Comparison of ENCODE assay signal across 21 mouse cellular contexts in the genomic region with DNA sequence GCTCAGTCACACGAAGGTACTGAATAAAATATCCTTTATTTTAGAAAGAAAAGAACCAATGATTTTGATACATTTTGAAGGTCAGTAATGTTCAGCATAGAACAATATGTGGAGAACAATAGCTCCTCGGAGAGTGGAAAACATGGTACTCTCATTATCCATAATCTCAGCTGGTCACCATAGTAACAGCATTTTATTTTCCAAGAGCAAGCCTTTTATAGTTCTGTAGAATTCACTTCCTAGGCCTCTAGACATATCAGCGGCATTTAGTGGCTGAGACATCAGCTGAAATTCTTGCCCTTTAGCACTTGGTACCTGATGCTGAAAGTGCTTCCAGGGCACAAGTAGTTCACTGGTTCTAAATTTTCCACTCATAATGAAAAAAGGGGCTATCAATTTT. TPM values are rescaled to one million over a fixed set of nuclear protein-coding genes. Genes with fewer than 3 reads are reported as not detected.
DNase-seq lines count a peak whose midpoint lies in the region; ATAC-seq and TF ChIP-seq lines count a peak whose summit lies in the region.
"Had no signal": no experiment of that assay in that cellular context is flagged by ENCODE, and none has a peak within 500 bp of the region (broad histone marks: within the 10 kb centered on the region; RNA-seq: fewer than 3 reads in every experiment).

No protein-coding gene starts in this region.

- DNase-seq in hindbrain, postnatal 0 days (ENCODE audit: low spot score), result peak; percentile 4
- peak; percentile 66 for DNase-seq in brain, embryonic 14.5 days (ENCODE audit: low read depth)
- peak; percentile 16 for DNase-seq in forebrain, postnatal 0 days
- DNase-seq in retina, embryonic 14.5 days (ENCODE audit: low spot score), result peak; percentile 27
- no peak for DNase-seq in gastrocnemius, postnatal 10 days
- no peak for DNase-seq in adrenal gland, adult (ENCODE audit: inconsistent age in 2 of 2, low spot score in 1 of 2)
- DNase-seq: adrenal gland, adult 2 months; cerebellum, adult 18-20 months; cerebellum, postnatal 14 days; gastrocnemius, adult 2 months; heart, postnatal 36 days; kidney, adult 9 months; kidney, postnatal 14 days; liver, embryonic 13.5 days; lung, embryonic 14.5 days had no signal

- H3K9ac ChIP-seq in hindbrain, postnatal 0 days (replicated peaks; ENCODE audit: low read length), result no peak overlapping the region
- no peak overlapping the region for H3K9ac ChIP-seq in hindbrain, embryonic 12.5 days
- no peak overlapping the region for H3K9ac ChIP-seq in forebrain, postnatal 0 days
- H3K9ac ChIP-seq: embryonic facial prominence, embryonic 12.5 days; heart, embryonic 15.5 days; hindbrain, embryonic 15.5 days; limb, embryonic 12.5 days; liver, embryonic 13.5 days; lung, embryonic 14.5 days had no signal

- H3K27me3 ChIP-seq in hindbrain, postnatal 0 days (ENCODE audit: insufficient read depth, low read length), result no peaks in the 10 kb centered on the region
- no peaks in the 10 kb centered on the region for H3K27me3 ChIP-seq in hindbrain, embryonic 12.5 days
- no peaks in the 10 kb centered on the region for H3K27me3 ChIP-seq in forebrain, postnatal 0 days (ENCODE audit: insufficient read depth, low read length)
- H3K27me3 ChIP-seq: embryonic facial prominence, embryonic 12.5 days; heart, embryonic 15.5 days; hindbrain, embryonic 15.5 days; limb, embryonic 12.5 days; liver, embryonic 13.5 days had no signal

- no peak overlapping the region for H3K4me3 ChIP-seq in hindbrain, postnatal 0 days (ENCODE audit: low read length)
- H3K4me3 ChIP-seq in hindbrain, embryonic 12.5 days, result no peak overlapping the region
- H3K4me3 ChIP-seq in forebrain, postnatal 0 days (ENCODE audit: low read depth, low read length), result no peak overlapping the region
- H3K4me3 ChIP-seq: embryonic facial prominence, embryonic 12.5 days; gastrocnemius, adult 2 months; heart, embryonic 15.5 days; hindbrain, embryonic 15.5 days; limb, embryonic 12.5 days; liver, embryonic 13.5 days had no signal

- no peak for TF ChIP-seq POLR2A in brain, embryonic 14.5 days (IDR thresholded peaks at IDR 0.05; ENCODE audit: borderline replicate concordance, extremely low read depth, insufficient read depth, insufficient read length, poor library complexity, severe bottlenecking)

- no peak overlapping the region for H3K27ac ChIP-seq in hindbrain, postnatal 0 days
- no peak overlapping the region for H3K27ac ChIP-seq in hindbrain, embryonic 12.5 days
- H3K27ac ChIP-seq in forebrain, postnatal 0 days (ENCODE audit: low read depth, low read length), result no peak overlapping the region
- H3K27ac ChIP-seq: embryonic facial prominence, embryonic 12.5 days; gastrocnemius, adult 2 months; heart, embryonic 15.5 days; hindbrain, embryonic 15.5 days; limb, embryonic 12.5 days; liver, embryonic 13.5 days had no signal

- H3K9me3 ChIP-seq in hindbrain, postnatal 0 days (ENCODE audit: low read length), result no peaks in the 10 kb centered on the region
- no peaks in the 10 kb centered on the region for H3K9me3 ChIP-seq in hindbrain, embryonic 12.5 days (replicated peaks)
- H3K9me3 ChIP-seq in forebrain, postnatal 0 days (ENCODE audit: low read length), result no peaks in the 10 kb centered on the region
- H3K9me3 ChIP-seq: embryonic facial prominence, embryonic 12.5 days; heart, embryonic 15.5 days; hindbrain, embryonic 15.5 days; limb, embryonic 12.5 days; liver, embryonic 13.5 days had no signal

- no peak for ATAC-seq in hindbrain, postnatal 0 days
- no peak for ATAC-seq in hindbrain, embryonic 12.5 days (ENCODE audit: low FRiP score)
- peak; percentile 74 for ATAC-seq in forebrain, postnatal 0 days
- ATAC-seq: intestine, embryonic 16.5 days had no signal

- TF ChIP-seq CTCF in hindbrain, postnatal 0 days (IDR thresholded peaks at IDR 0.05; ENCODE audit: low read depth), result no peak
- TF ChIP-seq CTCF in brain, embryonic 14.5 days (IDR thresholded peaks at IDR 0.05; ENCODE audit: borderline replicate concordance, extremely low read depth, insufficient read depth, insufficient read length), result no peak
- no peak for TF ChIP-seq CTCF in forebrain, postnatal 0 days (IDR thresholded peaks at IDR 0.05; ENCODE audit: low read depth)

- WGBS in hindbrain, postnatal 0 days, result 27% methylated on average over 3 of the region's 3 CpGs
- 60% methylated on average over 3 of the region's 3 CpGs for WGBS in hindbrain, embryonic 12.5 days
- 27% methylated on average over 3 of the region's 3 CpGs for WGBS in forebrain, postnatal 0 days

- H3K36me3 ChIP-seq in hindbrain, postnatal 0 days (ENCODE audit: insufficient read depth, low read length), result no peaks in the 10 kb centered on the region
- no peaks in the 10 kb centered on the region for H3K36me3 ChIP-seq in hindbrain, embryonic 12.5 days
- no peaks in the 10 kb centered on the region for H3K36me3 ChIP-seq in forebrain, postnatal 0 days (ENCODE audit: insufficient read depth)
- H3K36me3 ChIP-seq: embryonic facial prominence, embryonic 12.5 days; heart, embryonic 15.5 days; hindbrain, embryonic 15.5 days; limb, embryonic 12.5 days; liver, embryonic 13.5 days had no signal

- H3K4me2 ChIP-seq in hindbrain, postnatal 0 days (ENCODE audit: low read depth, low read length), result no peak overlapping the region
- no peak overlapping the region for H3K4me2 ChIP-seq in hindbrain, embryonic 12.5 days (replicated peaks)
- no peak overlapping the region for H3K4me2 ChIP-seq in forebrain, postnatal 0 days (ENCODE audit: low read depth)
- H3K4me2 ChIP-seq: embryonic facial prominence, embryonic 12.5 days; heart, embryonic 15.5 days; hindbrain, embryonic 15.5 days; limb, embryonic 12.5 days; liver, embryonic 13.5 days; lung, embryonic 14.5 days had no signal

- no peaks in the 10 kb centered on the region for H3K4me1 ChIP-seq in hindbrain, postnatal 0 days (ENCODE audit: insufficient read depth, low read length)
- H3K4me1 ChIP-seq in hindbrain, embryonic 12.5 days, result no peaks in the 10 kb centered on the region
- no peaks in the 10 kb centered on the region for H3K4me1 ChIP-seq in forebrain, postnatal 0 days (ENCODE audit: insufficient read depth)
- H3K4me1 ChIP-seq: embryonic facial prominence, embryonic 12.5 days; heart, embryonic 15.5 days; hindbrain, embryonic 15.5 days; limb, embryonic 12.5 days; liver, embryonic 13.5 days had no signal

RNA-seq across cellular contexts. Expression of a gene that starts 15.7 kb away (rescaled TPM):
- total RNA-seq in hindbrain, postnatal 0 days (2014; rRNA removed), result 2.0 and 2.4 TPM in 2 replicates
- 17.7 and 19.7 TPM in 2 replicates for polyA plus RNA-seq in hindbrain, postnatal 0 days (2015; fragmentation: Nextera tagmentation; extraction: Ambion mirVana)
- polyA plus RNA-seq in hindbrain, embryonic 12.5 days (2016; fragmentation: Nextera tagmentation; extraction: Ambion mirVana), result 18.8 and 18.9 TPM in 2 replicates
- polyA plus RNA-seq in brain, embryonic 14.5 days (2012; rRNA removed), result 3.8 and 6.3 TPM in 2 replicates
- total RNA-seq in forebrain, postnatal 0 days (2014; rRNA removed), result 1.1 and 8.5 TPM in 2 replicates
- 18.9 and 23.0 TPM in 2 replicates for polyA plus RNA-seq in forebrain, postnatal 0 days (2015; fragmentation: Nextera tagmentation; extraction: Ambion mirVana)
- total RNA-seq in gastrocnemius, postnatal 10 days (2021), result 10 to 100 TPM; 10.8 to 12.6 TPM

Comparison
In these comparisons a context has a peak if more than half of its experiments do, and no peak if none do; other contexts are left out.
1. DNase-seq: peak in hindbrain, postnatal 0 days (single experiment), brain, embryonic 14.5 days (single experiment), forebrain, postnatal 0 days (single experiment) and retina, embryonic 14.5 days (single experiment); none in gastrocnemius, postnatal 10 days (single experiment) and adrenal gland, adult (0 of 2).